Mouse (Mus musculus) cortical plate, adult 2 months (tissue): ENCODE measurements at regions not wholly inside any gene's neighbourhood (a gene's known extent, or its start where the extent isn't known, plus 50 kb on each side); places are given as distances from the start of the nearest gene placed in this dataset.

Experiments used
- CTCF ChIP-seq: fragments of 200-500 bp; IDR thresholded peaks from 2 replicates; pipeline ENCODE4 v1.5.1; 2011; ENCODE audit warnings: mild to moderate bottlenecking, control low read depth, low read length; ENCODE audit not compliant: insufficient read depth; ENCODE audit errors: extremely low read depth
- POLR2A ChIP-seq: fragments of 200-500 bp; IDR thresholded peaks from 2 replicates; pipeline ENCODE4 v1.6.1; 2011; ENCODE audit warnings: mild to moderate bottlenecking, low read length, control low read depth; ENCODE audit not compliant: insufficient read depth; ENCODE audit errors: extremely low read depth

GRCm38 (mm10) chr1:61103581-61103980 is 125.9 kb downstream of the Icos start:
- TF ChIP-seq CTCF (no peak), POLR2A (no peak)
